Mouse (Mus musculus): ENCODE measurements at regions not wholly inside any gene's neighbourhood (a gene's known extent, or its start where the extent isn't known, plus 50 kb on each side); places are given as distances from the start of the nearest gene placed in this dataset.

DNA sequence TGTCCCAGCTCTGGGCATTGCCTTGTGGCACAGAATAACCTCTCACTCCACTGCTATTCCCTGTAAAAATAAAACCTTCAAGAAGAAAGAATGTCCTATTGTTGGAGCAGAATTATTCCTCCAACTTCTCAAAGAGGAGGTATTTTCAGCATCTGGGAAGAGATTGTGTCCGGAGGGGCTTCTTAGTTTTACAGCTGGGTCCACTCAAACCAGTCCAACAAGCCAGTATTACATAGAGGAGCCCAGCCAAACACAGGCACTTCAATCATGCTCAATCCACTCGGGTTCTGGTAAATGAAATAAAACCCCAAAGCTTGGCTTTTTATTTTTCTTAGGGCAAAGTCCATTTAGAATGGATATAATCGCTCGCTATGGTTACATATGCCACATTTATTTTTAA is 82.7 kb upstream of the Efna5 start:
- TF ChIP-seq CTCF (IDR thresholded peaks at IDR 0.05; ENCODE audit: low read depth, low read length) (no peak), EP300 (IDR thresholded peaks at IDR 0.05; ENCODE audit: insufficient read depth, low read depth, low read length) (no peak), POLR2A (IDR thresholded peaks at IDR 0.05; ENCODE audit: insufficient read depth, low read length) (no peak)

Data from ES-Bruce4 (cell line).